ENCODE assay signal across 16 mouse cellular contexts in genomic region chrX:163999848-164000247, GRCm38 (mm10). TPM values are rescaled to one million over a fixed set of nuclear protein-coding genes. Genes with fewer than 3 reads are reported as not detected.
DNase-seq lines count a peak whose midpoint lies in the region; ATAC-seq and TF ChIP-seq lines count a peak whose summit lies in the region.
"Had no signal": no experiment of that assay in that cellular context is flagged by ENCODE, and none has a peak within 500 bp of the region (broad histone marks: within the 10 kb centered on the region; RNA-seq: fewer than 3 reads in every experiment).

No protein-coding gene starts in this region.

- H3K9me3 ChIP-seq in liver, postnatal 0 days (ENCODE audit: low read length), result no peaks in the 10 kb centered on the region
- no peaks in the 10 kb centered on the region for H3K9me3 ChIP-seq in liver, embryonic 12.5 days (replicated peaks)
- H3K9me3 ChIP-seq in hindbrain, embryonic 13.5 days, result no peaks in the 10 kb centered on the region
- H3K9me3 ChIP-seq: intestine, embryonic 15.5 days had no signal

- no peaks in the 10 kb centered on the region for H3K36me3 ChIP-seq in liver, postnatal 0 days (replicated peaks; ENCODE audit: insufficient read depth, low read length)
- H3K36me3 ChIP-seq in liver, embryonic 12.5 days, result no peaks in the 10 kb centered on the region
- no peaks in the 10 kb centered on the region for H3K36me3 ChIP-seq in hindbrain, embryonic 13.5 days
- H3K36me3 ChIP-seq: intestine, embryonic 15.5 days had no signal

- TF ChIP-seq CTCF in liver, postnatal 0 days (IDR thresholded peaks at IDR 0.05; ENCODE audit: low read depth), result 0 out of 2 replicates have a peak, but pooled peaks have one; percentile 21

- ATAC-seq in liver, postnatal 0 days, result no peak
- no peak for ATAC-seq in liver, embryonic 12.5 days
- 0 out of 2 replicates have a peak, but pooled peaks have one; percentile 58 for ATAC-seq in common myeloid progenitor, adult 5-6 weeks (replicated peaks; ENCODE audit: low read depth, poor library complexity, severe bottlenecking)
- no peak for ATAC-seq in hindbrain, embryonic 13.5 days (ENCODE audit: low FRiP score)
- ATAC-seq: forebrain, embryonic 14.5 days; intestine, embryonic 15.5 days; midbrain, embryonic 16.5 days had no signal

- no peak overlapping the region for H3K27ac ChIP-seq in liver, postnatal 0 days (ENCODE audit: low read depth)
- no peak overlapping the region for H3K27ac ChIP-seq in liver, embryonic 12.5 days
- H3K27ac ChIP-seq in hindbrain, embryonic 13.5 days, result no peak overlapping the region
- H3K27ac ChIP-seq: intestine, embryonic 15.5 days had no signal

- no peak for TF ChIP-seq EP300 in liver, postnatal 0 days (IDR thresholded peaks at IDR 0.05; ENCODE audit: low read depth)

- H3K27me3 ChIP-seq in liver, postnatal 0 days (ENCODE audit: insufficient read depth, low read length), result no peaks in the 10 kb centered on the region
- no peaks in the 10 kb centered on the region for H3K27me3 ChIP-seq in liver, embryonic 12.5 days (replicated peaks)
- H3K27me3 ChIP-seq in hindbrain, embryonic 13.5 days, result peaks cover 5% of the 10 kb centered on the region; the same call in 1 of the 2 replicates
- H3K27me3 ChIP-seq: intestine, embryonic 15.5 days had no signal

- WGBS in liver, postnatal 0 days (ENCODE audit: insufficient replicate concordance), result 71% methylated on average over 1 of the region's 1 CpGs
- WGBS in liver, embryonic 12.5 days (ENCODE audit: insufficient replicate concordance), result 65% methylated on average over 1 of the region's 1 CpGs
- 90% methylated on average over 1 of the region's 1 CpGs for WGBS in hindbrain, embryonic 13.5 days

- DNase-seq in liver, postnatal 0 days, result no peak
- DNase-seq in 3T3-L1 (ENCODE audit: low read depth, low spot score), result peak; percentile 48
- peak; percentile 51 for DNase-seq in 416B (ENCODE audit: low read depth)
- DNase-seq in cerebellum, postnatal 14 days, result no peak
- no peak for DNase-seq in spleen, postnatal 14 days (ENCODE audit: low spot score in 2 of 2)
- DNase-seq: adrenal gland, adult 2 months; cerebellum, adult 11 months; cerebellum, postnatal 36 days had no signal

- no peak overlapping the region for H3K4me2 ChIP-seq in liver, postnatal 0 days (ENCODE audit: low read depth, low read length)
- H3K4me2 ChIP-seq in liver, embryonic 12.5 days, result no peak overlapping the region
- no peak overlapping the region for H3K4me2 ChIP-seq in hindbrain, embryonic 13.5 days
- H3K4me2 ChIP-seq: intestine, embryonic 15.5 days had no signal

- no peaks in the 10 kb centered on the region for H3K4me1 ChIP-seq in liver, postnatal 0 days (ENCODE audit: insufficient read depth)
- no peaks in the 10 kb centered on the region for H3K4me1 ChIP-seq in liver, embryonic 12.5 days
- H3K4me1 ChIP-seq in hindbrain, embryonic 13.5 days (replicated peaks), result no peaks in the 10 kb centered on the region
- H3K4me1 ChIP-seq: intestine, embryonic 15.5 days had no signal

- H3K4me3 ChIP-seq in liver, postnatal 0 days (ENCODE audit: low read depth, low read length), result no peak overlapping the region
- no peak overlapping the region for H3K4me3 ChIP-seq in liver, embryonic 12.5 days
- no peak overlapping the region for H3K4me3 ChIP-seq in hindbrain, embryonic 13.5 days
- H3K4me3 ChIP-seq: erythroblast, embryonic 14.5 days; intestine, embryonic 15.5 days had no signal

- no peak overlapping the region for H3K9ac ChIP-seq in liver, postnatal 0 days (replicated peaks)
- H3K9ac ChIP-seq in liver, embryonic 12.5 days, result no peak overlapping the region
- no peak overlapping the region for H3K9ac ChIP-seq in hindbrain, embryonic 13.5 days
- H3K9ac ChIP-seq: intestine, embryonic 15.5 days had no signal

RNA-seq across cellular contexts. Expression of gene Car5b, which starts 27.9 kb away (rescaled TPM):
- 0.11 and 0.19 TPM in 2 replicates for polyA plus RNA-seq in liver, postnatal 0 days (2015; fragmentation: Nextera tagmentation; extraction: Ambion mirVana)
- 0.14 and 0.22 TPM in 2 replicates for polyA plus RNA-seq in liver, embryonic 12.5 days (2016; fragmentation: Nextera tagmentation; extraction: Ambion mirVana)
- 0.69 TPM in 1 of 2 replicates, not detected in the other for total RNA-seq in common myeloid progenitor, adult 5-6 weeks (2017)
- polyA plus RNA-seq in hindbrain, embryonic 13.5 days (2015; fragmentation: Nextera tagmentation; extraction: Ambion mirVana), result 0.31 and 0.65 TPM in 2 replicates
- total RNA-seq: granulocyte monocyte progenitor cell, adult 5-6 weeks had no signal
- polyA plus RNA-seq: erythroblast, embryonic 14.5 days had no signal

RNA-seq across cellular contexts. Expression of gene Zrsr2, which starts 41.4 kb away (rescaled TPM):
- 18.1 and 19.3 TPM in 2 replicates for polyA plus RNA-seq in liver, postnatal 0 days (2015; fragmentation: Nextera tagmentation; extraction: Ambion mirVana)
- polyA plus RNA-seq in liver, embryonic 12.5 days (2016; fragmentation: Nextera tagmentation; extraction: Ambion mirVana), result 25.5 and 32.2 TPM in 2 replicates
- total RNA-seq in common myeloid progenitor, adult 5-6 weeks (2017), result 46.9 and 64.7 TPM in 2 replicates
- polyA plus RNA-seq in hindbrain, embryonic 13.5 days (2015; fragmentation: Nextera tagmentation; extraction: Ambion mirVana), result 58.7 and 63.9 TPM in 2 replicates

Comparison
In these comparisons a context has a peak if more than half of its experiments do, and no peak if none do; other contexts are left out.
1. DNase-seq: peak in 3T3-L1 (single experiment) and 416B (single experiment); none in liver, postnatal 0 days (single experiment), cerebellum, postnatal 14 days (0 of 2) and spleen, postnatal 14 days (0 of 2).